Mouse (Mus musculus) small intestine, adult 2 months (tissue): ENCODE data around the gene Rad51b.

Experiments
- CTCF ChIP-seq: fragments of 200-500 bp; IDR thresholded peaks from 2 replicates; pipeline ENCODE4 v1.5.1; 2012; ENCODE audit warnings: low read depth, mild to moderate bottlenecking, control low read depth, inconsistent platforms, low read length, moderate library complexity, mixed read lengths; ENCODE audit not compliant: insufficient replicate concordance, insufficient read length; ENCODE audit errors: extremely low read depth
- POLR2A ChIP-seq: fragments of 200-500 bp; IDR thresholded peaks from 2 replicates; pipeline ENCODE4 v1.6.1; 2012; ENCODE audit warnings: low read depth, mild to moderate bottlenecking, control low read depth, inconsistent platforms, low read length, moderate library complexity

- TF ChIP-seq CTCF: no peak
- TF ChIP-seq POLR2A: no peak
Observed at GRCm38 (mm10) chr12:79609399-79610010, 312.4 kb downstream of the Rad51b start.
